Mouse (Mus musculus) mouse trophoblast stem cell (cell line): ENCODE results near the gene Mtor.

ENCODE experiments used
- in situ Hi-C, 2 experiments: fragments of 300-500 bp; cut with MseI, MboI; formaldehyde crosslinking; loops; 2 replicates in 1 of 2; 3 replicates in 1 of 2; pipeline ENCODE4 v1.15.1; 2025

Mtor gene

GRCm38 (mm10) chr4:148448179-148448852 is at the start of gene Mtor:
Gene Mtor (plus strand): TSS chr4:148448611.
- in situ Hi-C loops, result no loop called here

GRCm38 (mm10) chr4:148399437-148400094 is 48.8 kb upstream of the Mtor start:
- in situ Hi-C loops, result no loop called here

GRCm38 (mm10) chr4:148403402-148403801 is 45.0 kb upstream of the Mtor start:
- in situ Hi-C loops, result no loop called here

- in situ Hi-C loops, result no loop called here
Measured at GRCm38 (mm10) chr4:148404748-148405147, 43.7 kb upstream of the Mtor start.

- in situ Hi-C loops, result no loop called here
Measured at GRCm38 (mm10) chr4:148405255-148405788, 43.1 kb upstream of the Mtor start.

GRCm38 (mm10) chr4:148408256-148408975 is 40.0 kb upstream of the Mtor start:
- in situ Hi-C loops, result no loop called here

GRCm38 (mm10) chr4:148415575-148415974 is 32.8 kb upstream of the Mtor start:
- in situ Hi-C loops, result no loop called here

- in situ Hi-C loops, result no loop called here
Measured at GRCm38 (mm10) chr4:148417074-148417526, 31.3 kb upstream of the Mtor start.

- in situ Hi-C loops, result no loop called here
Measured at GRCm38 (mm10) chr4:148417559-148417958, 30.9 kb upstream of the Mtor start.

- in situ Hi-C loops, result loop anchor here in 1 of 2 experiments (5.0 kb wide), 1 partner anchor 255 kb away; no protein-coding TSS in a partner anchor
Measured at GRCm38 (mm10) chr4:148426950-148427850, 21.2 kb upstream of the Mtor start.

- in situ Hi-C loops, result loop anchor here in 1 of 2 experiments (5.0 kb wide), 1 partner anchor 256 kb away; no protein-coding TSS in a partner anchor
Measured at GRCm38 (mm10) chr4:148428544-148428943, 19.9 kb upstream of the Mtor start.

- in situ Hi-C loops, result loop anchor here in 1 of 2 experiments (5.0 kb wide), 1 partner anchor 257 kb away; no protein-coding TSS in a partner anchor
Measured at GRCm38 (mm10) chr4:148429121-148429520, 19.3 kb upstream of the Mtor start.

GRCm38 (mm10) chr4:148429686-148430085 is 18.7 kb upstream of the Mtor start:
- in situ Hi-C loops, result loop anchor here (5.0 to 10.0 kb wide), 2 partner anchors 255 to 257 kb away; no protein-coding TSS in a partner anchor

- in situ Hi-C loops, result loop anchor here in 1 of 2 experiments (10.0 kb wide), 1 partner anchor 256 kb away; no protein-coding TSS in a partner anchor
Measured at GRCm38 (mm10) chr4:148430880-148431519, 17.4 kb upstream of the Mtor start.

- in situ Hi-C loops, result loop anchor here in 1 of 2 experiments (10.0 kb wide), 1 partner anchor 258 kb away; no protein-coding TSS in a partner anchor
Measured at GRCm38 (mm10) chr4:148432488-148432887, 15.9 kb upstream of the Mtor start.

GRCm38 (mm10) chr4:148433336-148433735 is 15.1 kb upstream of the Mtor start:
- in situ Hi-C loops, result loop anchor here in 1 of 2 experiments (10.0 kb wide), 1 partner anchor 259 kb away; no protein-coding TSS in a partner anchor

- in situ Hi-C loops, result loop anchor here in 1 of 2 experiments (10.0 kb wide), 1 partner anchor 259 kb away; no protein-coding TSS in a partner anchor
Measured at GRCm38 (mm10) chr4:148433813-148434212, 14.6 kb upstream of the Mtor start.

- in situ Hi-C loops, result loop anchor here in 1 of 2 experiments (10.0 kb wide), 1 partner anchor 260 kb away; no protein-coding TSS in a partner anchor
Measured at GRCm38 (mm10) chr4:148434554-148434953, 13.9 kb upstream of the Mtor start.

GRCm38 (mm10) chr4:148435106-148435505 is 13.3 kb upstream of the Mtor start:
- in situ Hi-C loops, result loop anchor here in 1 of 2 experiments (10.0 kb wide), 1 partner anchor 260 kb away; no protein-coding TSS in a partner anchor
